Mouse (Mus musculus): ENCODE measurements at regions not wholly inside any gene's neighbourhood (a gene's known extent, or its start where the extent isn't known, plus 50 kb on each side); places are given as distances from the start of the nearest gene placed in this dataset.

- 80% methylated on average over 5 of the region's 5 CpGs for WGBS
- no peaks in the 10 kb centered on the region for H3K36me3 ChIP-seq (ENCODE audit: control insufficient read depth, insufficient read depth, low read length)
- TF ChIP-seq CTCF (conservative IDR thresholded peaks at IDR 0.05; ENCODE audit: insufficient read depth, insufficient read length, low read depth, low read length), result no peak
- H3K4me1 ChIP-seq (ENCODE audit: control insufficient read depth, insufficient read depth, low read length), result no peaks in the 10 kb centered on the region
- H3K27ac ChIP-seq (ENCODE audit: insufficient read depth, low read depth, low read length), result no peak overlapping the region
- H3K27me3 ChIP-seq (replicated peaks; ENCODE audit: control insufficient read depth, insufficient read depth, low read length), result no peaks in the 10 kb centered on the region
- no peak for DNase-seq
- H3K4me3 ChIP-seq (ENCODE audit: insufficient read depth, low read depth, low read length), result no peak overlapping the region
Observed at GRCm38 (mm10) chr11:50507882-50508281, 77.0 kb upstream of the Rufy1 start.

GRCm38 (mm10) chr11:50507498-50507824 lies 76.5 kb upstream of the Rufy1 start:
- Histone ChIP-seq H3K4me3 (ENCODE audit: insufficient read depth, low read depth, low read length) (no peak overlapping the region), H3K27me3 (replicated peaks; ENCODE audit: control insufficient read depth, insufficient read depth, low read length) (no peaks in the 10 kb centered on the region), H3K36me3 (ENCODE audit: control insufficient read depth, insufficient read depth, low read length) (no peaks in the 10 kb centered on the region), H3K27ac (ENCODE audit: insufficient read depth, low read depth, low read length) (no peak overlapping the region), H3K4me1 (ENCODE audit: control insufficient read depth, insufficient read depth, low read length) (no peaks in the 10 kb centered on the region)
- no peak for TF ChIP-seq CTCF (conservative IDR thresholded peaks at IDR 0.05; ENCODE audit: insufficient read depth, insufficient read length, low read depth, low read length)
- TF ChIP-seq POLR2A (IDR thresholded peaks at IDR 0.05; ENCODE audit: low read depth, low read length), result no peak
- WGBS, result 88% methylated on average over 4 of the region's 4 CpGs
- DNase-seq, result no peak

GRCm38 (mm10) chr11:50506820-50507497 lies 76.0 kb upstream of the Rufy1 start:
- no peak for DNase-seq
- WGBS, result 62% methylated on average over 5 of the region's 5 CpGs
- Histone ChIP-seq H3K4me3 (ENCODE audit: insufficient read depth, low read depth, low read length) (no peak overlapping the region), H3K27ac (ENCODE audit: insufficient read depth, low read depth, low read length) (no peak overlapping the region), H3K4me1 (ENCODE audit: control insufficient read depth, insufficient read depth, low read length) (no peaks in the 10 kb centered on the region), H3K36me3 (ENCODE audit: control insufficient read depth, insufficient read depth, low read length) (no peaks in the 10 kb centered on the region), H3K27me3 (replicated peaks; ENCODE audit: control insufficient read depth, insufficient read depth, low read length) (no peaks in the 10 kb centered on the region)
- TF ChIP-seq CTCF (conservative IDR thresholded peaks at IDR 0.05; ENCODE audit: insufficient read depth, insufficient read length, low read depth, low read length), result no peak
- TF ChIP-seq POLR2A (IDR thresholded peaks at IDR 0.05; ENCODE audit: low read depth, low read length), result no peak

- Histone ChIP-seq H3K4me1 (ENCODE audit: control insufficient read depth, insufficient read depth, low read length) (no peaks in the 10 kb centered on the region), H3K27me3 (replicated peaks; ENCODE audit: control insufficient read depth, insufficient read depth, low read length) (no peaks in the 10 kb centered on the region), H3K4me3 (ENCODE audit: insufficient read depth, low read depth, low read length) (no peak overlapping the region), H3K36me3 (ENCODE audit: control insufficient read depth, insufficient read depth, low read length) (no peaks in the 10 kb centered on the region), H3K27ac (ENCODE audit: insufficient read depth, low read depth, low read length) (no peak overlapping the region)
- no peak for TF ChIP-seq CTCF (conservative IDR thresholded peaks at IDR 0.05; ENCODE audit: insufficient read depth, insufficient read length, low read depth, low read length)
- TF ChIP-seq POLR2A (IDR thresholded peaks at IDR 0.05; ENCODE audit: low read depth, low read length), result no peak
- 56% methylated on average over 12 of the region's 12 CpGs for WGBS
- DNase-seq, result no peak
Observed at GRCm38 (mm10) chr11:50501352-50501751, 70.4 kb upstream of the Rufy1 start.

GRCm38 (mm10) chr11:50493123-50493476 lies 62.2 kb upstream of the Rufy1 start:
- Histone ChIP-seq H3K36me3 (ENCODE audit: control insufficient read depth, insufficient read depth, low read length) (no peaks in the 10 kb centered on the region), H3K4me1 (ENCODE audit: control insufficient read depth, insufficient read depth, low read length) (no peaks in the 10 kb centered on the region), H3K27me3 (replicated peaks; ENCODE audit: control insufficient read depth, insufficient read depth, low read length) (no peaks in the 10 kb centered on the region), H3K4me3 (ENCODE audit: insufficient read depth, low read depth, low read length) (no peak overlapping the region), H3K27ac (ENCODE audit: insufficient read depth, low read depth, low read length) (no peak overlapping the region)
- whole genome bisulfite sequencing, result 96% methylated on average over 5 of the region's 5 CpGs
- TF ChIP-seq POLR2A (IDR thresholded peaks at IDR 0.05; ENCODE audit: low read depth, low read length) (no peak), CTCF (conservative IDR thresholded peaks at IDR 0.05; ENCODE audit: insufficient read depth, insufficient read length, low read depth, low read length) (no peak)
- no peak for DNase-seq

GRCm38 (mm10) chr11:50492399-50493122 lies 61.6 kb upstream of the Rufy1 start:
- H3K36me3 ChIP-seq (ENCODE audit: control insufficient read depth, insufficient read depth, low read length), result no peaks in the 10 kb centered on the region
- TF ChIP-seq CTCF (conservative IDR thresholded peaks at IDR 0.05; ENCODE audit: insufficient read depth, insufficient read length, low read depth, low read length) (no peak), POLR2A (IDR thresholded peaks at IDR 0.05; ENCODE audit: low read depth, low read length) (no peak)
- no peaks in the 10 kb centered on the region for H3K27me3 ChIP-seq (replicated peaks; ENCODE audit: control insufficient read depth, insufficient read depth, low read length)
- DNase-seq, result no peak
- H3K4me1 ChIP-seq (ENCODE audit: control insufficient read depth, insufficient read depth, low read length), result no peaks in the 10 kb centered on the region
- H3K27ac ChIP-seq (ENCODE audit: insufficient read depth, low read depth, low read length), result no peak overlapping the region
- H3K4me3 ChIP-seq (ENCODE audit: insufficient read depth, low read depth, low read length), result no peak overlapping the region
- 66% methylated on average over 5 of the region's 5 CpGs for WGBS

GRCm38 (mm10) chr11:50483821-50484220 lies 52.9 kb upstream of the Rufy1 start:
- no peak for DNase-seq
- TF ChIP-seq POLR2A (IDR thresholded peaks at IDR 0.05; ENCODE audit: low read depth, low read length), result no peak
- Histone ChIP-seq H3K27me3 (replicated peaks; ENCODE audit: control insufficient read depth, insufficient read depth, low read length) (no peaks in the 10 kb centered on the region), H3K36me3 (ENCODE audit: control insufficient read depth, insufficient read depth, low read length) (no peaks in the 10 kb centered on the region), H3K27ac (ENCODE audit: insufficient read depth, low read depth, low read length) (no peak overlapping the region), H3K4me1 (ENCODE audit: control insufficient read depth, insufficient read depth, low read length) (no peaks in the 10 kb centered on the region), H3K4me3 (ENCODE audit: insufficient read depth, low read depth, low read length) (no peak overlapping the region)
- 95% methylated on average over 2 of the region's 2 CpGs for WGBS
